Mouse (Mus musculus): ENCODE measurements around the gene Zdhhc13. TPM values are rescaled to one million over a fixed set of nuclear protein-coding genes. Genes with fewer than 3 reads are reported as not detected.

Zdhhc13 gene
- polyA plus RNA-seq (2014; fragmentation: Illumina TruSeq; extraction: RNeasy Lipid Tissue Mini Kit (QIAGEN cat#74804); ENCODE audit: low replicate concordance): 81.9 TPM

GRCm38 (mm10) chr7:48788851-48789572 lies at the start of gene Zdhhc13:
Zdhhc13 (plus strand) TSS chr7:48789003.

GRCm38 (mm10) chr7:48847820-48848650 lies 59.2 kb downstream of the Zdhhc13 start, which contains the start of gene Csrp3:
Csrp3 (minus strand) TSS chr7:48848033.

Other genes starting within 250 kb of the Zdhhc13 start
- not detected for gene Mrgprb2, start 230.9 kb upstream of the Zdhhc13 start, polyA plus RNA-seq (2014; fragmentation: Illumina TruSeq; extraction: RNeasy Lipid Tissue Mini Kit (QIAGEN cat#74804); ENCODE audit: low replicate concordance)
- not detected for gene Mrgprb3, start 145.2 kb upstream of the Zdhhc13 start, polyA plus RNA-seq (2014; fragmentation: Illumina TruSeq; extraction: RNeasy Lipid Tissue Mini Kit (QIAGEN cat#74804); ENCODE audit: low replicate concordance)
- not detected for gene Csrp3, start 59.0 kb downstream of the Zdhhc13 start, polyA plus RNA-seq (2014; fragmentation: Illumina TruSeq; extraction: RNeasy Lipid Tissue Mini Kit (QIAGEN cat#74804); ENCODE audit: low replicate concordance)
- gene E2f8, start 92.6 kb downstream of the Zdhhc13 start, polyA plus RNA-seq (2014; fragmentation: Illumina TruSeq; extraction: RNeasy Lipid Tissue Mini Kit (QIAGEN cat#74804); ENCODE audit: low replicate concordance): 11.6 TPM
- 1.8 TPM for gene Nav2, start 119.7 kb downstream of the Zdhhc13 start, polyA plus RNA-seq (2014; fragmentation: Illumina TruSeq; extraction: RNeasy Lipid Tissue Mini Kit (QIAGEN cat#74804); ENCODE audit: low replicate concordance)

Data from small intestine, adult 10 weeks (tissue).